Mouse (Mus musculus): ENCODE measurements around the gene Fibp. TPM values are rescaled to one million over a fixed set of nuclear protein-coding genes. Genes with fewer than 3 reads are reported as not detected.
A peak's percentile ranks its signal among the peaks of the same experiment; 100 is the strongest.

Gene Fibp
- polyA plus RNA-seq, 1 experiment, result 99.5 TPM

DNA sequence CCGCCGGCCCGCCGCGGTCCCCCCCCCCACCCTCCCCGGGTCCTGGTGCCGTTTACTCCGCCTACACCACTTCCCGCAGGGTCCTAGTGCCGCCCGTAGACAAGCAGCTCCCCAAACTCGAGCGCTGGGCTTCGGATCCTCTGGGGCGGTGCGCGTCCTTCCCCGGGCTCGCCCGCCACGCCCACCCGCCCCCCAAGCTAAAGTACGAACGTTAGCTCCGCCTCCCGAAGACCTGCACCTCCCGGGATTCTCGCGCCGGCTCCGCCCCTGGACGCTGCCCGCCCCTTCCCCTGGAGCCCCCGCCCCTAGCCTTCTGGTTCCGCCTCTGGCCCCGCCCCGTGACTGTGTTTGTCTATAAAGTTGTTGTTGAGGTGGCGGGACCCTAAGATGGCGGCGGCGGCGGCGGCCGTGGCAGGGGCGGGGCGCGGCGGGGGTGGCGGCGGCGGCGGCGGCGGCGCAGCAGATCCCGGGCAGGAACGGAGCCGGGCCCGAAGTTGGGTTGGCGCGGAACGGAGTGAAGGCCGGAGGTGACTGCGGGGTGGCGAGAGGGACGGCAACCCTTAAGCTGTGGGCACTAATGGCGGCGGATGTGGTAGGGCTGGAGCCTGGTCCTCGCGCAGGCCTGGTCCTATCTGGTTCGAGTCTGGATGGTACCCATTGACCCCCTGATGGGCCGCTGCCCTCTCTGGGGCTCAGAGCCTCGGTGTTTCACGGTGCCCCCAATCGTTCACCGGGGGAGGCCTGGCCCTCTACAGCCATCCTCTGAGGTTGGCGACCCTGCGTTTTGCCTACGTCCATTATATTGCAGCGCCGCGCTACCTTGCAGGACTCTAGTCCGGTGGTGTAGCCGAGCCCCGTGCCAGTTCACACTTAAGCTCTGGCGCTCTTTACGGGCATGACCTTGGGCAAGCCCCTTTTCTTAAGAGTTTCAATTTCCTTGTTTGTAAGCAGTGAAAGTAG lies 35.4 kb upstream of the Fibp start, which contains the start of the genes Drap1 and AI837181:
Gene Drap1, minus strand, starts transcription at position 198 of the 960 bp plus-strand sequence.
Gene AI837181, plus strand, starts transcription at position 363 of the 960 bp plus-strand sequence.
- peak; percentile 97 for DNase-seq
- peak within 1 kb of the TSS; percentile 89 for H3K27ac ChIP-seq (ENCODE audit: insufficient read depth, low read depth, low read length)
- WGBS, result under 1% methylated on average over 87 of the region's 87 CpGs
- no peaks in the 10 kb centered on the region for H3K27me3 ChIP-seq (replicated peaks; ENCODE audit: control insufficient read depth, insufficient read depth, low read length)
- TF ChIP-seq CTCF (conservative IDR thresholded peaks at IDR 0.05; ENCODE audit: insufficient read depth, insufficient read length, low read depth, low read length), result no peak
- TF ChIP-seq POLR2A (IDR thresholded peaks at IDR 0.05; ENCODE audit: low read depth, low read length), result peak; percentile 8
- H3K4me3 ChIP-seq (ENCODE audit: insufficient read depth, low read depth, low read length), result peak within 1 kb of the TSS; percentile 96
- H3K4me1 ChIP-seq (ENCODE audit: control insufficient read depth, insufficient read depth, low read length), result peaks cover 20% of the 10 kb centered on the region
- no peaks in the 10 kb centered on the region; the same call in 1 of the 2 replicates for H3K36me3 ChIP-seq (ENCODE audit: control insufficient read depth, insufficient read depth, low read length)

DNA sequence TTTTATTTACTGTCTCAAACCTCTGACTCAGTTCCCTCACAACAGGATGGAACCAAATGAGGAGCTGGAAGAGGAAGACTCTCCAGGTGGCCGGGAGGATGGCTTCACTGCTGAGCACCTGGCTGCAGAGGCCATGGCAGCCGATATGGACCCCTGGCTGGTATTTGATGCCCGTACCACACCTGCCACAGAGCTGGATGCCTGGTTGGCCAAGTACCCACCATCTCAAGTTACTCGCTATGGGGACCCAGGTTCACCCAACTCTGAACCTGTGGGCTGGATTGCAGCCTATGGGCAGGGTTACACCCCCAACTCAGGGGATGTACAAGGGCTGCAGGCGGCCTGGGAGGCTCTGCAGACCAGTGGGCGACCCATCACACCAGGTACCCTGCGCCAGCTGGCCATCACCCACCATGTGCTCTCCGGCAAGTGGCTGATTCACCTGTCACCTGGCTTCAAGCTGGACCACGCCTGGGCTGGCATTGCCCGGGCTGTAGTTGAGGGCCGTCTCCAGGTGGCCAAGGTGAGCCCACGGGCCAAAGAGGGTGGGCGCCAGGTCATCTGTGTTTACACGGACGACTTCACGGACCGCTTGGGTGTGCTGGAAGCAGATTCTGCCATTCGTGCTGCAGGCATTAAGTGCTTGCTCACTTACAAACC lies 34.4 kb upstream of the Fibp start:
- no peak for DNase-seq
- Histone ChIP-seq H3K36me3 (ENCODE audit: control insufficient read depth, insufficient read depth, low read length) (no peaks in the 10 kb centered on the region; the same call in 1 of the 2 replicates), H3K27me3 (replicated peaks; ENCODE audit: control insufficient read depth, insufficient read depth, low read length) (no peaks in the 10 kb centered on the region), H3K27ac (ENCODE audit: insufficient read depth, low read depth, low read length) (peak overlapping the region; percentile 85), H3K4me1 (ENCODE audit: control insufficient read depth, insufficient read depth, low read length) (peaks cover 20% of the 10 kb centered on the region), H3K4me3 (ENCODE audit: insufficient read depth, low read depth, low read length) (peak overlapping the region; percentile 89)
- TF ChIP-seq CTCF (conservative IDR thresholded peaks at IDR 0.05; ENCODE audit: insufficient read depth, insufficient read length, low read depth, low read length), result no peak
- TF ChIP-seq POLR2A (IDR thresholded peaks at IDR 0.05; ENCODE audit: low read depth, low read length), result no peak
- WGBS, result 62% methylated on average over 18 of the region's 18 CpGs

DNA sequence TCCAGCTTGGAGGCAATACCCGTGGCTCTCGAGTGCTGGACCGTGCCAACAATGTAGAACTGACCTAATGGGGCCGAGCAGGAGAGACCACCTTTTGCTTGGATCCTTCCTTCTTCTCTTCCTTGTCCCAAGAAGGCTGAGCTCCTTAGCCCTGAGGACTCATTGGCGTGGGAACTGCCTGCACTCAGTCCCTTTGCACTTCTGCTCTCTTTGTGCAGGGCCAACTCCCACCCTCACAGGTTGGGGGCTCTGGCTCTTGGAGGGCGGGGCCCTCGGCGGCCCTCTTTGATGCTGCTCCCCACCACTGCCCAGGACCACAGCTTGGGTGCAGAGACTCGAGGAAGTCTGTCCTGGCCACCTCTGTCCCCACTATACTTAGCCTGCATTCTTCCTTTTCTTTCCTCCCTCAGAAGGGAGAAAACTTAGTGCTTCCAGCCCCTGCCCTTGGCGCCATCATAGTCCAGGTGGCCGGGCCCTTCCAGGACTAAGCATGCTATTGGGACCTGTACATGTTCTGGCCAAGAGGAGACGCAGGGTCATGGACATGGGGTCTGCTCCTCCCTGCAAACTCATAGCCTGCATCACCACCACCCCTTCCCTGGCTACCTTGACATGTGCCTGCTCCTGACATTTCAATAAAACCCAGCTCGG lies 33.6 kb upstream of the Fibp start:
- 79% methylated on average over 13 of the region's 13 CpGs for WGBS
- TF ChIP-seq CTCF (conservative IDR thresholded peaks at IDR 0.05; ENCODE audit: insufficient read depth, insufficient read length, low read depth, low read length), result no peak
- no peak for TF ChIP-seq POLR2A (IDR thresholded peaks at IDR 0.05; ENCODE audit: low read depth, low read length)
- peaks cover 20% of the 10 kb centered on the region for H3K4me1 ChIP-seq (ENCODE audit: control insufficient read depth, insufficient read depth, low read length)
- no peaks in the 10 kb centered on the region; the same call in 1 of the 2 replicates for H3K36me3 ChIP-seq (ENCODE audit: control insufficient read depth, insufficient read depth, low read length)
- H3K27me3 ChIP-seq (replicated peaks; ENCODE audit: control insufficient read depth, insufficient read depth, low read length), result no peaks in the 10 kb centered on the region
- H3K4me3 ChIP-seq (ENCODE audit: insufficient read depth, low read depth, low read length), result no peak overlapping the region
- no peak overlapping the region for H3K27ac ChIP-seq (ENCODE audit: insufficient read depth, low read depth, low read length)
- DNase-seq, result no peak

DNA sequence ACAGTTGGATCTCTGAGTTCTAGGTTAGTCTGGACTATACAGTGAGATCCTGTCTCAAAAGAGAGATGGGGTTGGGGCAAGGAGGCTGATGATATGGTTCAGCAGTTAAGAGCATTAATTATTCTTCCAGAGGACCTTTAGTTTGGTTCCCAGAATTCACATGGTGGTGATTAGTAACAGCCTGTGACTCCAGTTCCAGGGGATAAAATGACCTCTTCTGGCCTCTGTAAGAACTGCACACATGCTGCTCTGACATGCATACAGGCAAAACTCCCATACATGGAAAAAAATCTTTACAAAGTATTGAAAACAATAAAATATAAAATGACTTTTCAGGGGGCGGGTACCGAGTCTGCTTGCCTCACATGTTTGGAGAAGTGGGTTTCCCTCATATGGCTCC lies 32.3 kb upstream of the Fibp start:
- Histone ChIP-seq H3K27me3 (replicated peaks; ENCODE audit: control insufficient read depth, insufficient read depth, low read length) (no peaks in the 10 kb centered on the region), H3K4me3 (ENCODE audit: insufficient read depth, low read depth, low read length) (no peak overlapping the region), H3K4me1 (ENCODE audit: control insufficient read depth, insufficient read depth, low read length) (peaks cover 18% of the 10 kb centered on the region), H3K27ac (ENCODE audit: insufficient read depth, low read depth, low read length) (no peak overlapping the region), H3K36me3 (ENCODE audit: control insufficient read depth, insufficient read depth, low read length) (no peaks in the 10 kb centered on the region; the same call in 1 of the 2 replicates)
- TF ChIP-seq POLR2A (IDR thresholded peaks at IDR 0.05; ENCODE audit: low read depth, low read length), result no peak
- peak; percentile 35 for TF ChIP-seq CTCF (conservative IDR thresholded peaks at IDR 0.05; ENCODE audit: insufficient read depth, insufficient read length, low read depth, low read length)
- WGBS, result 62% methylated on average over 2 of the region's 2 CpGs
- peak; percentile 79 for DNase-seq

DNA sequence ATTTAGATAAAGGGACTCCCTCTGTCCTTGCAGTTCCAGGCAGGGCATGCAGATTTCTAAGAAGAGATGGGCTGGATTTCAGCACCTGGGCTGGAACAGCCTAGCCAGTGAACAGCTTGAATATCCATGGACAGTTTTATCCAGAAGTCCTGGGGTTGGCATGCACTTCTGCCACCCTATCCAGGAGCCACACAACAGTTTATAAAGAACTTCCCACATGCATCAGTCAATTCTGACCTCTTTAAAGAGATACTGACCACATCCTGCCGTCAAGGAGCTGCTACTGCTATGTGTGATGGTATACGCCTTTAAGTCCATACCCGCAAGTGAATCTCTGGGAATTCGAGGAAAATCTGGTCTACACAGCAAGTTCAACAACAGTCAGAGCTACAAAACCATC lies 31.2 kb upstream of the Fibp start:
- TF ChIP-seq POLR2A (IDR thresholded peaks at IDR 0.05; ENCODE audit: low read depth, low read length) (no peak), CTCF (conservative IDR thresholded peaks at IDR 0.05; ENCODE audit: insufficient read depth, insufficient read length, low read depth, low read length) (no peak)
- peaks cover 20% of the 10 kb centered on the region for H3K4me1 ChIP-seq (ENCODE audit: control insufficient read depth, insufficient read depth, low read length)
- no peaks in the 10 kb centered on the region; the same call in 1 of the 2 replicates for H3K36me3 ChIP-seq (ENCODE audit: control insufficient read depth, insufficient read depth, low read length)
- H3K4me3 ChIP-seq (ENCODE audit: insufficient read depth, low read depth, low read length), result no peak overlapping the region
- WGBS, result 74% methylated on average over 4 of the region's 4 CpGs
- no peaks in the 10 kb centered on the region for H3K27me3 ChIP-seq (replicated peaks; ENCODE audit: control insufficient read depth, insufficient read depth, low read length)
- no peak overlapping the region for H3K27ac ChIP-seq (ENCODE audit: insufficient read depth, low read depth, low read length)
- no peak for DNase-seq

DNA sequence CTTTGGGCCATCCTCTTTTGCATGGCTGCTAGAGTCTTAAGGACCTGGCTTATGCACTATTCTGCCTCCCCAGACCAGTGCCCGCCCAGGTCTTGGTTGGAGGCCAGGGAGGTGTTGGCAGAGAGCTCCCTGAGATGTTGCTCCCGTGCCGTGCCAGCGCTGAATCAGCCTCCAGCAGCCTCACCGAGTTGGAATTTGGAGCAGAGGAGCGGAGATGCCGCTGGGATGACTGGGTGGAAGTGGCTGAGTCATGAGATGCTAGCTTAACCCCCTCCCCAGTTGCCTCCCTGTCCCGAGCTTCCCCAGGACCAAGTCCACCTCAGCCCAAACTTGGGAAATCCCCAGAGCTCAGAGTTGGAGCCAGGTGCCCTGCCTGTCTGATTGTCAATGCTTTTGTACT lies 30.6 kb upstream of the Fibp start:
- Histone ChIP-seq H3K4me3 (ENCODE audit: insufficient read depth, low read depth, low read length) (no peak overlapping the region), H3K27ac (ENCODE audit: insufficient read depth, low read depth, low read length) (no peak overlapping the region), H3K36me3 (ENCODE audit: control insufficient read depth, insufficient read depth, low read length) (no peaks in the 10 kb centered on the region; the same call in 1 of the 2 replicates), H3K27me3 (replicated peaks; ENCODE audit: control insufficient read depth, insufficient read depth, low read length) (no peaks in the 10 kb centered on the region), H3K4me1 (ENCODE audit: control insufficient read depth, insufficient read depth, low read length) (peaks cover 20% of the 10 kb centered on the region)
- peak; percentile 92 for DNase-seq
- TF ChIP-seq POLR2A (IDR thresholded peaks at IDR 0.05; ENCODE audit: low read depth, low read length) (no peak), CTCF (conservative IDR thresholded peaks at IDR 0.05; ENCODE audit: insufficient read depth, insufficient read length, low read depth, low read length) (no peak)
- 42% methylated on average over 8 of the region's 8 CpGs for WGBS
